Mouse (Mus musculus): ENCODE results near the gene Eif2ak4. TPM values are rescaled to one million over a fixed set of nuclear protein-coding genes. Genes with fewer than 3 reads are reported as not detected.

Gene Eif2ak4
- polyA plus RNA-seq, 1 experiment from 2014 or later, result 9.8 TPM

GRCm38 (mm10) chr2:118490241-118491091 lies 102.0 kb downstream of the Eif2ak4 start:
- Histone ChIP-seq H3K9me3 (replicated peaks) (peaks cover 7% of the 10 kb centered on the region; the same call in 1 of the 2 replicates), H3K27ac (ENCODE audit: poor library complexity, severe bottlenecking) (peak overlapping the region; percentile 65), H3K4me1 (replicated peaks) (peaks cover 24% of the 10 kb centered on the region), H3K36me3 (no peaks in the 10 kb centered on the region), H3K4me2 (no peak overlapping the region), H3K4me3 (no peak overlapping the region), H3K9ac (0 out of 2 replicates have a peak overlapping the region, but pooled peaks have one; percentile 37), H3K27me3 (replicated peaks) (no peaks in the 10 kb centered on the region)
- 29% methylated on average over 12 of the region's 12 CpGs for WGBS
- ATAC-seq (ENCODE audit: insufficient number of reproducible peaks, low FRiP score), result peak; percentile 72

- WGBS, result 46% methylated on average over 5 of the region's 5 CpGs
- Histone ChIP-seq H3K27me3 (replicated peaks) (no peaks in the 10 kb centered on the region), H3K36me3 (no peaks in the 10 kb centered on the region), H3K9me3 (replicated peaks) (peaks cover 7% of the 10 kb centered on the region; the same call in 1 of the 2 replicates), H3K4me3 (no peak overlapping the region), H3K27ac (ENCODE audit: poor library complexity, severe bottlenecking) (0 out of 2 replicates have a peak overlapping the region, but pooled peaks have one; percentile 65), H3K9ac (no peak overlapping the region), H3K4me1 (replicated peaks) (peaks cover 24% of the 10 kb centered on the region), H3K4me2 (no peak overlapping the region)
- 0 out of 2 replicates have a peak, but pooled peaks have one; percentile 8 for ATAC-seq (ENCODE audit: insufficient number of reproducible peaks, low FRiP score)
Observed at GRCm38 (mm10) chr2:118491281-118491731, 102.9 kb downstream of the Eif2ak4 start.

GRCm38 (mm10) chr2:118491741-118492395 lies 103.5 kb downstream of the Eif2ak4 start:
- no peak overlapping the region for H3K9ac ChIP-seq
- H3K4me3 ChIP-seq, result no peak overlapping the region
- H3K4me1 ChIP-seq (replicated peaks), result peaks cover 24% of the 10 kb centered on the region
- H3K9me3 ChIP-seq (replicated peaks), result peaks cover 7% of the 10 kb centered on the region; the same call in 1 of the 2 replicates
- WGBS, result 78% methylated on average over 4 of the region's 4 CpGs
- H3K27ac ChIP-seq (ENCODE audit: poor library complexity, severe bottlenecking), result no peak overlapping the region
- H3K36me3 ChIP-seq, result no peaks in the 10 kb centered on the region
- ATAC-seq (ENCODE audit: insufficient number of reproducible peaks, low FRiP score), result no peak
- H3K4me2 ChIP-seq, result no peak overlapping the region
- H3K27me3 ChIP-seq (replicated peaks), result no peaks in the 10 kb centered on the region

- Histone ChIP-seq H3K4me1 (replicated peaks) (peaks cover 28% of the 10 kb centered on the region), H3K9ac (no peak overlapping the region), H3K4me2 (no peak overlapping the region), H3K4me3 (no peak overlapping the region), H3K27ac (ENCODE audit: poor library complexity, severe bottlenecking) (no peak overlapping the region), H3K27me3 (replicated peaks) (no peaks in the 10 kb centered on the region), H3K36me3 (no peaks in the 10 kb centered on the region), H3K9me3 (replicated peaks) (no peaks in the 10 kb centered on the region)
- ATAC-seq (ENCODE audit: insufficient number of reproducible peaks, low FRiP score), result no peak
- WGBS, result 71% methylated on average over 9 of the region's 9 CpGs
Observed at GRCm38 (mm10) chr2:118495024-118495423, 106.6 kb downstream of the Eif2ak4 start.

- Histone ChIP-seq H3K36me3 (no peaks in the 10 kb centered on the region), H3K9ac (no peak overlapping the region), H3K27me3 (replicated peaks) (no peaks in the 10 kb centered on the region), H3K4me3 (no peak overlapping the region), H3K4me1 (replicated peaks) (peaks cover 11% of the 10 kb centered on the region), H3K9me3 (replicated peaks) (no peaks in the 10 kb centered on the region), H3K27ac (ENCODE audit: poor library complexity, severe bottlenecking) (no peak overlapping the region), H3K4me2 (no peak overlapping the region)
- ATAC-seq (ENCODE audit: insufficient number of reproducible peaks, low FRiP score), result no peak
- 73% methylated on average over 5 of the region's 5 CpGs for WGBS
Observed at GRCm38 (mm10) chr2:118497890-118498289, 109.5 kb downstream of the Eif2ak4 start.

- no peaks in the 10 kb centered on the region for H3K36me3 ChIP-seq
- WGBS, result 81% methylated on average over 6 of the region's 6 CpGs
- H3K9me3 ChIP-seq (replicated peaks), result no peaks in the 10 kb centered on the region
- H3K4me2 ChIP-seq, result no peak overlapping the region
- no peak overlapping the region for H3K4me3 ChIP-seq
- no peak overlapping the region for H3K9ac ChIP-seq
- peaks cover 11% of the 10 kb centered on the region for H3K4me1 ChIP-seq (replicated peaks)
- no peak overlapping the region for H3K27ac ChIP-seq (ENCODE audit: poor library complexity, severe bottlenecking)
- no peaks in the 10 kb centered on the region for H3K27me3 ChIP-seq (replicated peaks)
- no peak for ATAC-seq (ENCODE audit: insufficient number of reproducible peaks, low FRiP score)
Observed at GRCm38 (mm10) chr2:118498476-118498875, 110.1 kb downstream of the Eif2ak4 start.

- no peak overlapping the region for H3K4me2 ChIP-seq
- H3K27ac ChIP-seq (ENCODE audit: poor library complexity, severe bottlenecking), result no peak overlapping the region
Observed at GRCm38 (mm10) chr2:118499135-118499961, 110.9 kb downstream of the Eif2ak4 start.

GRCm38 (mm10) chr2:118500191-118500590 lies 111.8 kb downstream of the Eif2ak4 start:
- no peak overlapping the region for H3K4me2 ChIP-seq
- ATAC-seq (ENCODE audit: insufficient number of reproducible peaks, low FRiP score), result no peak
- H3K27ac ChIP-seq (ENCODE audit: poor library complexity, severe bottlenecking), result no peak overlapping the region
- WGBS, result 72% methylated on average over 2 of the region's 2 CpGs
- no peak overlapping the region for H3K9ac ChIP-seq
- H3K4me3 ChIP-seq, result no peak overlapping the region
- H3K36me3 ChIP-seq, result no peaks in the 10 kb centered on the region
- H3K4me1 ChIP-seq (replicated peaks), result peaks cover 11% of the 10 kb centered on the region
- H3K27me3 ChIP-seq (replicated peaks), result no peaks in the 10 kb centered on the region
- no peaks in the 10 kb centered on the region for H3K9me3 ChIP-seq (replicated peaks)

More at GRCm38 (mm10) chr2:118499135-118499961, 110.9 kb downstream of the Eif2ak4 start:
- H3K4me1 ChIP-seq (replicated peaks), result peaks cover 11% of the 10 kb centered on the region
- ATAC-seq (ENCODE audit: insufficient number of reproducible peaks, low FRiP score), result no peak
- H3K36me3 ChIP-seq, result no peaks in the 10 kb centered on the region
- no peaks in the 10 kb centered on the region for H3K9me3 ChIP-seq (replicated peaks)
- no peaks in the 10 kb centered on the region for H3K27me3 ChIP-seq (replicated peaks)
- H3K4me3 ChIP-seq, result no peak overlapping the region
- 49% methylated on average over 20 of the region's 20 CpGs for WGBS
- 0 out of 2 replicates have a peak overlapping the region, but pooled peaks have one; percentile 38 for H3K9ac ChIP-seq

- Histone ChIP-seq H3K4me2 (no peak overlapping the region), H3K9me3 (replicated peaks) (no peaks in the 10 kb centered on the region), H3K4me3 (no peak overlapping the region), H3K36me3 (no peaks in the 10 kb centered on the region), H3K4me1 (replicated peaks) (peaks cover 14% of the 10 kb centered on the region), H3K9ac (no peak overlapping the region), H3K27me3 (replicated peaks) (no peaks in the 10 kb centered on the region), H3K27ac (ENCODE audit: poor library complexity, severe bottlenecking) (no peak overlapping the region)
- 71% methylated on average over 7 of the region's 7 CpGs for WGBS
- no peak for ATAC-seq (ENCODE audit: insufficient number of reproducible peaks, low FRiP score)
Observed at GRCm38 (mm10) chr2:118507126-118507525, 118.7 kb downstream of the Eif2ak4 start.

- Histone ChIP-seq H3K27ac (ENCODE audit: poor library complexity, severe bottlenecking) (peak overlapping the region; percentile 7), H3K27me3 (replicated peaks) (no peaks in the 10 kb centered on the region), H3K4me2 (peak overlapping the region; percentile 39), H3K9ac (peak overlapping the region; percentile 55; the same call in 1 of the 2 replicates), H3K4me1 (replicated peaks) (peaks cover 19% of the 10 kb centered on the region), H3K36me3 (no peaks in the 10 kb centered on the region), H3K4me3 (no peak overlapping the region), H3K9me3 (replicated peaks) (no peaks in the 10 kb centered on the region)
- ATAC-seq (ENCODE audit: insufficient number of reproducible peaks, low FRiP score), result 0 out of 2 replicates have a peak, but pooled peaks have one; percentile 13
- 70% methylated on average over 8 of the region's 8 CpGs for WGBS
Observed at GRCm38 (mm10) chr2:118509688-118510446, 121.4 kb downstream of the Eif2ak4 start.
